Mouse (Mus musculus) liver, adult 2 months (tissue): ENCODE data around the gene Paqr7. TPM values are rescaled to one million over a fixed set of nuclear protein-coding genes. Genes with fewer than 3 reads are reported as not detected.

Experiments
- DNase-seq: peaks from one replicate; pipeline ENCODE4 v3.0.0-alpha.2; 2011; ENCODE audit warnings: low read depth, low spot score; ENCODE audit errors: extremely low read depth
- H3K27ac ChIP-seq: fragments of 200-500 bp; replicated peaks from 2 replicates; pipeline ENCODE4 v1.5.1; 2012; ENCODE audit warnings: low read depth, mild to moderate bottlenecking, control low read depth, inconsistent platforms, low read length; ENCODE audit not compliant: insufficient read depth
- H3K27me3 ChIP-seq: fragments of 200-500 bp; 2 replicates; pipeline ENCODE4 v1.6.1; 2012; ENCODE audit warnings: mild to moderate bottlenecking, moderate library complexity, low read length, inconsistent platforms; ENCODE audit not compliant: control insufficient read depth, insufficient read depth
- H3K36me3 ChIP-seq: fragments of 200-500 bp; 2 replicates; pipeline ENCODE4 v1.6.1; 2012; ENCODE audit warnings: low read length, inconsistent platforms; ENCODE audit not compliant: control insufficient read depth, insufficient read depth
- H3K4me1 ChIP-seq: fragments of 200-500 bp; 2 replicates; pipeline ENCODE4 v1.6.1; 2011; ENCODE audit warnings: low read length; ENCODE audit not compliant: control insufficient read depth, insufficient read depth
- H3K4me3 ChIP-seq: fragments of 200-500 bp; 2 replicates; pipeline ENCODE4 v1.5.1; 2011; ENCODE audit warnings: low read depth, mild to moderate bottlenecking, control low read depth, low read length, moderate library complexity; ENCODE audit not compliant: insufficient read depth
- H3K79me2 ChIP-seq: fragments of 200-500 bp; 2 replicates; pipeline ENCODE4 v1.6.1; 2012; ENCODE audit warnings: inconsistent platforms, mild to moderate bottlenecking, low read length, moderate library complexity; ENCODE audit not compliant: control insufficient read depth, insufficient read depth
- H3K9ac ChIP-seq: fragments of 200-500 bp; 2 replicates; pipeline ENCODE4 v1.6.1; 2012; ENCODE audit warnings: low read depth, mild to moderate bottlenecking, control low read depth, inconsistent platforms, low read length
- CTCF ChIP-seq: fragments of 200-500 bp; IDR thresholded peaks from 2 replicates; pipeline ENCODE4 v1.5.1; 2011; ENCODE audit warnings: low read depth, low read length, control low read depth
- POLR2A ChIP-seq: fragments of 200-500 bp; IDR thresholded peaks from 2 replicates; pipeline ENCODE4 v1.6.1; 2011; ENCODE audit warnings: low read length, control low read depth; ENCODE audit not compliant: insufficient read depth; ENCODE audit errors: extremely low read depth
- WGBS: fragments of 180-500 bp; shearing (Covaris S2); methylation state at CpG from one replicate; pipeline ENCODE4 v1.1.7; 2018; 5-methylcytosine and 5-hydroxymethylcytosine counted together
- polyA plus RNA-seq: library from polyadenylated mRNA; depleted of rRNA; stranded (reverse); fragments of >200 nt; gene quantifications from 2 replicates; pipeline ENCODE4 v1.2.3, GENCODE M21; 2012; rRNA removed
- total RNA-seq: library from RNA; depleted of rRNA; stranded (reverse); fragments of >200 nt; gene quantifications from 2 replicates; pipeline ENCODE4 v1.2.3, GENCODE M21; 2014; rRNA removed

Gene Paqr7
- total and polyA plus RNA-seq, 2 experiments: 20.3 to 58.5 TPM

- 41% methylated on average over 16 of the region's 16 CpGs for WGBS
- H3K4me3 ChIP-seq: no peak overlapping the region
- H3K27me3 ChIP-seq: no peaks in the 10 kb centered on the region
- H3K36me3 ChIP-seq: no peaks in the 10 kb centered on the region
- H3K9ac ChIP-seq: no peak overlapping the region
- no peaks in the 10 kb centered on the region for H3K4me1 ChIP-seq
- no peak for DNase-seq
- TF ChIP-seq CTCF (no peak), POLR2A (no peak)
- H3K27ac ChIP-seq: no peak overlapping the region
- H3K79me2 ChIP-seq: no peaks in the 10 kb centered on the region
Measured at GRCm38 (mm10) chr4:134557626-134558249, 61.2 kb downstream of the Paqr7 start.

GRCm38 (mm10) chr4:134558570-134559113, 62.1 kb downstream of the Paqr7 start:
- H3K4me1 ChIP-seq: no peaks in the 10 kb centered on the region
- no peak for DNase-seq
- H3K4me3 ChIP-seq: no peak overlapping the region
- TF ChIP-seq POLR2A: no peak
- H3K79me2 ChIP-seq: no peaks in the 10 kb centered on the region
- H3K9ac ChIP-seq: no peak overlapping the region
- 82% methylated on average over 9 of the region's 9 CpGs for WGBS
- H3K27me3 ChIP-seq: no peaks in the 10 kb centered on the region
- no peaks in the 10 kb centered on the region for H3K36me3 ChIP-seq
- H3K27ac ChIP-seq: no peak overlapping the region

GRCm38 (mm10) chr4:134559154-134559553, 62.7 kb downstream of the Paqr7 start:
- WGBS: 85% methylated on average over 7 of the region's 7 CpGs
- Histone ChIP-seq H3K36me3 (no peaks in the 10 kb centered on the region), H3K4me1 (no peaks in the 10 kb centered on the region), H3K4me3 (no peak overlapping the region), H3K27me3 (no peaks in the 10 kb centered on the region), H3K9ac (no peak overlapping the region), H3K27ac (no peak overlapping the region), H3K79me2 (no peaks in the 10 kb centered on the region)
- TF ChIP-seq POLR2A: no peak
- TF ChIP-seq CTCF: no peak
- DNase-seq: no peak

Other genes with a start within 250 kb of the Paqr7 start
- not detected in 2 replicates for gene Gm30191, start 249.8 kb upstream of the Paqr7 start, total RNA-seq
- not detected in 2 replicates for gene Gm30191, start 249.8 kb upstream of the Paqr7 start, polyA plus RNA-seq
- gene Grrp1, start 242.6 kb upstream of the Paqr7 start, total RNA-seq: 0.13 and 0.28 TPM in 2 replicates
- 0.27 and 0.29 TPM in 2 replicates for gene Grrp1, start 242.6 kb upstream of the Paqr7 start, polyA plus RNA-seq
- gene Pdik1l, start 208.8 kb upstream of the Paqr7 start, total RNA-seq: 7.4 and 7.8 TPM in 2 replicates
- 2.6 and 2.7 TPM in 2 replicates for gene Pdik1l, start 208.8 kb upstream of the Paqr7 start, polyA plus RNA-seq
- gene Trim63, start 181.6 kb upstream of the Paqr7 start, total RNA-seq: 0.09 TPM in 1 of 2 replicates, not detected in the other
- not detected in 2 replicates for gene Trim63, start 181.6 kb upstream of the Paqr7 start, polyA plus RNA-seq
- under 0.01 and 0.07 TPM in 2 replicates for gene Slc30a2, start 153.5 kb upstream of the Paqr7 start, total RNA-seq
- not detected in 2 replicates for gene Slc30a2, start 153.5 kb upstream of the Paqr7 start, polyA plus RNA-seq
- gene Extl1, start 112.8 kb upstream of the Paqr7 start, total RNA-seq: 0.47 and 1.6 TPM in 2 replicates
- gene Extl1, start 112.8 kb upstream of the Paqr7 start, polyA plus RNA-seq: 5.6 and 6.6 TPM in 2 replicates
- 74.7 and 78.2 TPM in 2 replicates for gene Pafah2, start 100.4 kb upstream of the Paqr7 start, total RNA-seq
- gene Pafah2, start 100.4 kb upstream of the Paqr7 start, polyA plus RNA-seq: 79.3 and 116 TPM in 2 replicates
- 4.4 and 12.8 TPM in 2 replicates for gene Stmn1, start 28.4 kb upstream of the Paqr7 start, total RNA-seq
- 0.49 and 2.8 TPM in 2 replicates for gene Stmn1, start 28.4 kb upstream of the Paqr7 start, polyA plus RNA-seq
- gene Aunip, start 14.3 kb downstream of the Paqr7 start, total RNA-seq: 0.09 and 0.34 TPM in 2 replicates
- gene Aunip, start 14.3 kb downstream of the Paqr7 start, polyA plus RNA-seq: not detected in 2 replicates
- 50.9 and 55.1 TPM in 2 replicates for gene Mtfr1l, start 38.7 kb downstream of the Paqr7 start, total RNA-seq
- 80.1 and 96.7 TPM in 2 replicates for gene Mtfr1l, start 38.7 kb downstream of the Paqr7 start, polyA plus RNA-seq
- gene Selenon, start 55.5 kb downstream of the Paqr7 start, total RNA-seq: 0.74 and 1.1 TPM in 2 replicates
- 1.2 and 2.4 TPM in 2 replicates for gene Selenon, start 55.5 kb downstream of the Paqr7 start, polyA plus RNA-seq
- gene Man1c1, start 207.6 kb downstream of the Paqr7 start, total RNA-seq: 1.1 and 1.3 TPM in 2 replicates
- 0.86 and 1.1 TPM in 2 replicates for gene Man1c1, start 207.6 kb downstream of the Paqr7 start, polyA plus RNA-seq